Mouse (Mus musculus): ENCODE data around the gene Il18bp. TPM values are rescaled to one million over a fixed set of nuclear protein-coding genes. Genes with fewer than 3 reads are reported as not detected.

Gene Il18bp
- polyA plus RNA-seq, 1 experiment: 13.6 TPM

DNA sequence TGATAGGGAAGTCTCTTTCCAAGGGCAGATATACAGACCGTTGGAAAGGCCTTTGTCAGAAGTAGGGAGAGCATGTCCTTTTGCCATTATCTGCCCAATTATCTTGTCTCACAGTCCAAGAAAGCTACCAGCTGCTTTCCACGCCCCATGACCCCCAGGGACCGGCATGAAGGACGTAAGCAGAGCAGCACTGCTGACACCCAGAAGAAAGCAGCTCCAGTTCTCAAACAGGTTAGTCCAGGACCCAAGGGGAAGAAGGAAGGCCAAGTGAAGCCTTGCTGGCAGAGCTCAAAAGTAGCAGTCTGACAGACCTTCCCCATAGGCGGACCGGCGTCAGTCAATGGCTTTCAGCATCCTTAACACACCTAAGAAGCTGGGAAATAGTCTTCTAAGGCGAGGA is 5.1 kb downstream of the Il18bp start:
- TF ChIP-seq CTCF (IDR thresholded peaks at IDR 0.05; ENCODE audit: low read depth, low read length) (no peak), POLR2A (IDR thresholded peaks at IDR 0.05; ENCODE audit: borderline replicate concordance, low read depth, low read length) (no peak)
- Histone ChIP-seq H3K4me1 (ENCODE audit: control insufficient read depth, insufficient read depth, low read length) (peaks cover 19% of the 10 kb centered on the region), H3K27ac (ENCODE audit: insufficient read depth, low read depth, low read length) (no peak overlapping the region), H3K4me3 (ENCODE audit: insufficient read depth, low read length) (no peak overlapping the region)

DNA sequence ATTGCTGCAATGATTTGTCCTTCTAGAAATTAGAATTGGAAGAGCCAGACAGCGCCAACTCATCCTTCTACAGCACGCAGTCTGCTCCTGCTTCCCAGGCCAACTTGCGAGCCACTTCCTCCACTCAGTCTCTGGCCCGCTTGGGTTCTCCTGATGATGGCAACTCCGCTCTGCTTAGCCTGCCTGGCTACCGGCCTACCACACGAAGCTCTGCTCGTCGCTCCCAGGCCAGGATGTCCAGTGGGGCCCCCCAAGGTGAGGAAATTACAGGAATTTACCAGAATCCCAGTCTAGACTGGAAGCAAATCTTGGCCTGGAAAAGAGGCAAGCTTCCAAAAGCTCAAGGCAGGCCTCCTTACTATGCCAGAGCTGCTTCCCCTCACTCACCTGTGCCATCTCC is 6.6 kb downstream of the Il18bp start:
- H3K27ac ChIP-seq (ENCODE audit: insufficient read depth, low read depth, low read length): no peak overlapping the region
- H3K4me3 ChIP-seq (ENCODE audit: insufficient read depth, low read length): no peak overlapping the region
- TF ChIP-seq CTCF (IDR thresholded peaks at IDR 0.05; ENCODE audit: low read depth, low read length) (no peak), POLR2A (IDR thresholded peaks at IDR 0.05; ENCODE audit: borderline replicate concordance, low read depth, low read length) (no peak)
- peaks cover 5% of the 10 kb centered on the region for H3K4me1 ChIP-seq (ENCODE audit: control insufficient read depth, insufficient read depth, low read length)

- no peak overlapping the region for H3K27ac ChIP-seq (ENCODE audit: insufficient read depth, low read depth, low read length)
- no peaks in the 10 kb centered on the region for H3K4me1 ChIP-seq (ENCODE audit: control insufficient read depth, insufficient read depth, low read length)
- TF ChIP-seq CTCF (IDR thresholded peaks at IDR 0.05; ENCODE audit: low read depth, low read length): no peak
- TF ChIP-seq POLR2A (IDR thresholded peaks at IDR 0.05; ENCODE audit: borderline replicate concordance, low read depth, low read length): no peak
- no peak overlapping the region for H3K4me3 ChIP-seq (ENCODE audit: insufficient read depth, low read length)
These were observed 12.0 kb downstream of the Il18bp start for GRCm38 (mm10) chr7:102006520-102006919.

DNA sequence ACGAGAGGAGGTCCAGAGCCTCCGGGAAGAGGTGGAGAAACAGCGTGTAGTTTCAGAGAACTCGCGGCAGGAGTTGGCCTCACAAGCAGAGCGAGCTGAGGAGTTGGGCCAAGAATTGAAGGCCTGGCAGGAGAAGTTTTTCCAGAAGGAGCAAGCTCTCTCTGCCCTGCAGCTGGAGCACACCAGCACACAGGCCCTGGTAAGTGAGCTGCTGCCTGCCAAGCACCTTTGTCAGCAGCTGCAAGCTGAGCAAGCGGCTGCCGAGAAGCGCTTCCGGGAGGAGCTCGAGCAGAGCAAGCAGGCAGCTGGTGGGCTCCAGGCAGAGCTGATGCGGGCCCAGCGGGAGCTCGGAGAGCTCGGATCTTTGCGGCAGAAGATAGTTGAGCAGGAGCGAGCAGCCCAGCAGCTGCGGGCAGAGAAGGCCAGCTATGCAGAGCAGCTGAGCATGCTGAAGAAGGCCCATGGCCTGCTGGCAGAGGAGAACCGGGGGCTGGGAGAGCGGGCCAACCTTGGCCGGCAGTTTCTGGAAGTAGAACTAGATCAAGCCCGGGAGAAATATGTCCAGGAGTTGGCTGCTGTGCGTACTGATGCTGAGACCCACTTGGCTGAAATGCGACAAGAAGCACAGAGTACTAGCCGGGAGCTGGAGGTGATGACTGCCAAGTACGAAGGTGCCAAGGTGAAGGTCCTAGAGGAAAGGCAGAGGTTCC is 17.4 kb downstream of the Il18bp start:
- H3K27ac ChIP-seq (ENCODE audit: insufficient read depth, low read depth, low read length): no peak overlapping the region
- H3K4me1 ChIP-seq (ENCODE audit: control insufficient read depth, insufficient read depth, low read length): no peaks in the 10 kb centered on the region
- H3K4me3 ChIP-seq (ENCODE audit: insufficient read depth, low read length): no peak overlapping the region
- no peak for TF ChIP-seq POLR2A (IDR thresholded peaks at IDR 0.05; ENCODE audit: borderline replicate concordance, low read depth, low read length)
- no peak for TF ChIP-seq CTCF (IDR thresholded peaks at IDR 0.05; ENCODE audit: low read depth, low read length)

- no peaks in the 10 kb centered on the region for H3K4me1 ChIP-seq (ENCODE audit: control insufficient read depth, insufficient read depth, low read length)
- TF ChIP-seq POLR2A (IDR thresholded peaks at IDR 0.05; ENCODE audit: borderline replicate concordance, low read depth, low read length) (no peak), CTCF (IDR thresholded peaks at IDR 0.05; ENCODE audit: low read depth, low read length) (no peak)
- no peak overlapping the region for H3K4me3 ChIP-seq (ENCODE audit: insufficient read depth, low read length)
- no peak overlapping the region for H3K27ac ChIP-seq (ENCODE audit: insufficient read depth, low read depth, low read length)
These were observed 18.2 kb downstream of the Il18bp start for GRCm38 (mm10) chr7:102000296-102000695.

GRCm38 (mm10) chr7:101999461-102000151 is 18.9 kb downstream of the Il18bp start:
- TF ChIP-seq POLR2A (IDR thresholded peaks at IDR 0.05; ENCODE audit: borderline replicate concordance, low read depth, low read length) (no peak), CTCF (IDR thresholded peaks at IDR 0.05; ENCODE audit: low read depth, low read length) (no peak)
- Histone ChIP-seq H3K27ac (ENCODE audit: insufficient read depth, low read depth, low read length) (no peak overlapping the region), H3K4me1 (ENCODE audit: control insufficient read depth, insufficient read depth, low read length) (no peaks in the 10 kb centered on the region), H3K4me3 (ENCODE audit: insufficient read depth, low read length) (no peak overlapping the region)

GRCm38 (mm10) chr7:101998194-101998927 is 20.1 kb downstream of the Il18bp start:
- TF ChIP-seq CTCF (IDR thresholded peaks at IDR 0.05; ENCODE audit: low read depth, low read length) (peak; percentile 44), POLR2A (IDR thresholded peaks at IDR 0.05; ENCODE audit: borderline replicate concordance, low read depth, low read length) (no peak)
- no peak overlapping the region for H3K27ac ChIP-seq (ENCODE audit: insufficient read depth, low read depth, low read length)
- H3K4me1 ChIP-seq (ENCODE audit: control insufficient read depth, insufficient read depth, low read length): no peaks in the 10 kb centered on the region
- H3K4me3 ChIP-seq (ENCODE audit: insufficient read depth, low read length): no peak overlapping the region

DNA sequence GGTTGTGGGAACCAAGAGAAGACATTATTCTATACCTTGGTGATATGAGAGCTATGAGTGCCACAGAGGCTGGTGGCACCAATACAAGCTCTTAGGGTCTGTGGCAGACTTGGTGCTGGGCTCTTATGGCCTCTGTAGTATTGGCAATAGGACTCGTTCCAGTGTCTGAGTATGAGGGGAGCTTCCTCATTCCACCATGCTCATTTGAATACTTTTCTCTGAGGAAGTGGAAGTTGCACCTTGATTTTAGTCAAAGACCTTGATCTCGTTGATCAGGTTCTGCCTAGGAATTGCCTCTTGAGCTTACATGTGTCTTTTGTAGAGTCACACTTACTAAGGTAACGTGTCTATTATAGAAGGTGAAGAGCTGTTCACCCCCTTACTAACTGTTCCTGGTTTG is 24.2 kb downstream of the Il18bp start:
- TF ChIP-seq CTCF (IDR thresholded peaks at IDR 0.05; ENCODE audit: low read depth, low read length) (no peak), POLR2A (IDR thresholded peaks at IDR 0.05; ENCODE audit: borderline replicate concordance, low read depth, low read length) (no peak)
- Histone ChIP-seq H3K4me1 (ENCODE audit: control insufficient read depth, insufficient read depth, low read length) (no peaks in the 10 kb centered on the region), H3K27ac (ENCODE audit: insufficient read depth, low read depth, low read length) (no peak overlapping the region), H3K4me3 (ENCODE audit: insufficient read depth, low read length) (no peak overlapping the region)

DNA sequence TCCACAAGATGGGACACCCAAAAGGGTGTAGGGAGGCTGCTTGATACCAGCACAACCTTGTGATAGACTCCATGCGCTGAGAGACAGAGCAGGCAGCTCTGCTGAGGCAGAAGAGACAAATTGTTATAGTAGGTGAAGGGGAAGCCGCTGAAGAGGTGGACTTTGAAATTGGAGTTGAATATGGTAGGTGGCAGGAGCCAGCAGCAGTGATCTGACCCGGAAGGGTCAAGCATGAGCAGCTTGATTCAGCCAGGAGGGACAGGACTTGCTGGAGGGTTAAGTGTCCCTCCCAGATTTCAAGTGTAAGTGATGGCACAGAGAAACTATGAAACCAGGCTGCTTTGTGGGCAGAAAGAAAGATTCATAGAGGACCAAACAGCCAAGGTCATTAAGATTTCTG is 33.4 kb downstream of the Il18bp start:
- Histone ChIP-seq H3K4me1 (ENCODE audit: control insufficient read depth, insufficient read depth, low read length) (peaks cover 2% of the 10 kb centered on the region; the same call in 1 of the 2 replicates), H3K4me3 (ENCODE audit: insufficient read depth, low read length) (no peak overlapping the region), H3K27ac (ENCODE audit: insufficient read depth, low read depth, low read length) (no peak overlapping the region)
- TF ChIP-seq CTCF (IDR thresholded peaks at IDR 0.05; ENCODE audit: low read depth, low read length): no peak
- no peak for TF ChIP-seq POLR2A (IDR thresholded peaks at IDR 0.05; ENCODE audit: borderline replicate concordance, low read depth, low read length)

DNA sequence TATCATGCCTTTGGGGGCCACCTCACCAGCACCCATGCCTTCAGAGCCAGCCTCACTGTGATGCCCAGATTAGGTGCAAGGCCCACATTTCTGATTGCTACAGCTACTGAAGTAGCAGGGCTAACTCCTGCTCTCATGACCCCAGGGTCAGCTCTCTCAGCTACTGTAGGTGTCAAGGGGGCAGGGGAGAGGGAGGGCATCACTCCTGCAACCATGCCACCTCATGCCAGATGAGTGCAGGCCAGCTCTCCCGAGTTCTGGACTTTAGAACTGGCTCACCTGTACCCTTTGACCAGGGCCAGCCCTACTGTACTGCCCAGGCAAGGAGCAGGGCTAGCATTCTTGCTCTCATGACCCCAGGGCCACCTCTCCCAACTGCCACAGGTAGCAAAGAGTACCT is 35.8 kb downstream of the Il18bp start:
- Histone ChIP-seq H3K27ac (ENCODE audit: insufficient read depth, low read depth, low read length) (no peak overlapping the region), H3K4me3 (ENCODE audit: insufficient read depth, low read length) (no peak overlapping the region), H3K4me1 (ENCODE audit: control insufficient read depth, insufficient read depth, low read length) (peaks cover 2% of the 10 kb centered on the region; the same call in 1 of the 2 replicates)
- TF ChIP-seq POLR2A (IDR thresholded peaks at IDR 0.05; ENCODE audit: borderline replicate concordance, low read depth, low read length) (no peak), CTCF (IDR thresholded peaks at IDR 0.05; ENCODE audit: low read depth, low read length) (no peak)
